Comparison of ENCODE assay signal across 8 mouse cellular contexts in genomic region chr4:119422294-119422964, GRCm38 (mm10). TPM values are rescaled to one million over a fixed set of nuclear protein-coding genes. Genes with fewer than 3 reads are reported as not detected.
A peak's percentile ranks its signal among the peaks of the same experiment; 100 is the strongest.
DNase-seq lines count a peak whose midpoint lies in the region; ATAC-seq and TF ChIP-seq lines count a peak whose summit lies in the region.

Ppcs (minus strand) TSS chr4:119422420.
Zmynd12 (plus strand) TSS chr4:119422814.

- no peak for TF ChIP-seq CTCF in liver, adult 2 months (IDR thresholded peaks at IDR 0.05; ENCODE audit: low read depth, low read length)

- DNase-seq in CD4-positive, CD25-positive, alpha-beta regulatory T cell, adult 2 months (ENCODE audit: low read depth, low spot score) = peak; percentile 92
- DNase-seq in brain, embryonic 18.5 days (ENCODE audit: low read depth, low spot score) = peak; percentile 67
- DNase-seq in liver, adult 2 months (ENCODE audit: extremely low read depth, low read depth, low spot score) = peak; percentile 93
- DNase-seq in spleen, postnatal 36 days (ENCODE audit: low spot score in 2 of 2) = peak; percentile 90 to 92

- TF ChIP-seq POLR2A in liver, adult 2 months (IDR thresholded peaks at IDR 0.05; ENCODE audit: extremely low read depth, insufficient read depth, low read length) = peak; percentile 74

- H3K36me3 ChIP-seq in erythroblast, embryonic 14.5 days (ENCODE audit: control insufficient read depth) = no peaks in the 10 kb centered on the region
- peaks cover 9% of the 10 kb centered on the region for H3K36me3 ChIP-seq in heart, embryonic 12.5 days
- 0 out of 2 replicates have a peak, but pooled peaks cover 7% of the 10 kb centered on the region for H3K36me3 ChIP-seq in kidney, embryonic 16.5 days (ENCODE audit: insufficient read depth, low read length)
- peaks cover 7% of the 10 kb centered on the region; the same call in 1 of the 2 replicates for H3K36me3 ChIP-seq in liver, adult 2 months (ENCODE audit: control insufficient read depth, insufficient read depth, low read length)

- peak within 1 kb of the TSS; percentile 86 for H3K4me2 ChIP-seq in heart, embryonic 12.5 days
- peak within 1 kb of the TSS; percentile 82 for H3K4me2 ChIP-seq in kidney, embryonic 16.5 days (replicated peaks; ENCODE audit: low read depth, low read length)

- under 1% methylated on average over 52 of the region's 52 CpGs for WGBS in heart, embryonic 12.5 days
- under 1% methylated on average over 52 of the region's 52 CpGs for WGBS in kidney, embryonic 16.5 days
- WGBS in liver, adult 2 months = under 1% methylated on average over 52 of the region's 52 CpGs

- H3K9me3 ChIP-seq in erythroblast, embryonic 14.5 days (ENCODE audit: control insufficient read depth, low read length) = no peaks in the 10 kb centered on the region
- no peaks in the 10 kb centered on the region for H3K9me3 ChIP-seq in heart, embryonic 12.5 days (replicated peaks)
- H3K9me3 ChIP-seq in kidney, embryonic 16.5 days (ENCODE audit: low read length) = no peaks in the 10 kb centered on the region

- peak within 1 kb of the TSS; percentile 92 for H3K27ac ChIP-seq in heart, embryonic 12.5 days (ENCODE audit: poor library complexity, severe bottlenecking)
- H3K27ac ChIP-seq in kidney, embryonic 16.5 days (ENCODE audit: low read length) = peak within 1 kb of the TSS; percentile 96
- peak within 1 kb of the TSS; percentile 93 for H3K27ac ChIP-seq in liver, adult 2 months (replicated peaks; ENCODE audit: insufficient read depth, low read depth, low read length)

- H3K4me1 ChIP-seq in erythroblast, embryonic 14.5 days (ENCODE audit: control insufficient read depth) = peaks cover 69% of the 10 kb centered on the region
- H3K4me1 ChIP-seq in heart, embryonic 12.5 days (replicated peaks) = peaks cover 31% of the 10 kb centered on the region
- peaks cover 20% of the 10 kb centered on the region for H3K4me1 ChIP-seq in kidney, embryonic 16.5 days (ENCODE audit: insufficient read depth, low read length)
- H3K4me1 ChIP-seq in liver, adult 2 months (ENCODE audit: control insufficient read depth, insufficient read depth, low read length) = peaks cover 10% of the 10 kb centered on the region

- peak within 1 kb of the TSS; percentile 87 for H3K9ac ChIP-seq in heart, embryonic 12.5 days
- H3K9ac ChIP-seq in kidney, embryonic 16.5 days (replicated peaks; ENCODE audit: low read length) = peak within 1 kb of the TSS; percentile 88
- peak within 1 kb of the TSS; percentile 95 for H3K9ac ChIP-seq in liver, adult 2 months (ENCODE audit: low read depth, low read length)

- H3K79me2 ChIP-seq in liver, adult 2 months (ENCODE audit: control insufficient read depth, insufficient read depth, low read length) = no peaks in the 10 kb centered on the region

- ATAC-seq in heart, embryonic 12.5 days (ENCODE audit: insufficient number of reproducible peaks, low FRiP score) = peak; percentile 96
- peak; percentile 97 for ATAC-seq in kidney, embryonic 16.5 days (ENCODE audit: low FRiP score, low TSS enrichment)
- peak; percentile 79 for ATAC-seq in monocyte, adult 5-6 weeks (replicated peaks; ENCODE audit: insufficient number of reproducible peaks, low FRiP score, low TSS enrichment, poor library complexity, severe bottlenecking)

- H3K4me3 ChIP-seq in erythroblast, embryonic 14.5 days (replicated peaks) = peak within 1 kb of the TSS; percentile 68
- peak within 1 kb of the TSS; percentile 90 for H3K4me3 ChIP-seq in heart, embryonic 12.5 days
- peak within 1 kb of the TSS; percentile 81 for H3K4me3 ChIP-seq in kidney, embryonic 16.5 days (ENCODE audit: low read length)
- peak within 1 kb of the TSS; percentile 94 for H3K4me3 ChIP-seq in liver, adult 2 months (ENCODE audit: insufficient read depth, low read depth, low read length)

- H3K27me3 ChIP-seq in erythroblast, embryonic 14.5 days (ENCODE audit: control insufficient read depth) = no peaks in the 10 kb centered on the region
- H3K27me3 ChIP-seq in heart, embryonic 12.5 days (replicated peaks) = no peaks in the 10 kb centered on the region
- H3K27me3 ChIP-seq in kidney, embryonic 16.5 days (ENCODE audit: insufficient read depth, low read length) = no peaks in the 10 kb centered on the region
- no peaks in the 10 kb centered on the region for H3K27me3 ChIP-seq in liver, adult 2 months (ENCODE audit: control insufficient read depth, insufficient read depth, low read length)

RNA-seq across cellular contexts. Expression of gene Ppcs, which starts in this region (rescaled TPM):
- polyA plus RNA-seq in erythroblast, embryonic 14.5 days (2012) = 0.11 and 0.17 TPM in 2 replicates
- 26.3 and 27.6 TPM in 2 replicates for polyA plus RNA-seq in heart, embryonic 12.5 days (2016; fragmentation: Nextera tagmentation; extraction: Ambion mirVana)
- 49.0 and 52.8 TPM in 2 replicates for polyA plus RNA-seq in kidney, embryonic 16.5 days (2015; fragmentation: Nextera tagmentation; extraction: Ambion mirVana)
- total RNA-seq in liver, adult 2 months (2014; rRNA removed) = 17.8 and 19.9 TPM in 2 replicates
- polyA plus RNA-seq in liver, adult 2 months (2012; rRNA removed) = 26.4 and 26.8 TPM in 2 replicates
- total RNA-seq in monocyte, adult 5-6 weeks (2017) = 6.3 to 20.1 TPM (median 8.1 TPM) in 3 replicates

RNA-seq across cellular contexts. Expression of gene Zmynd12, which starts in this region (rescaled TPM):
- not detected in 2 replicates for polyA plus RNA-seq in erythroblast, embryonic 14.5 days (2012)
- 0.23 TPM in 1 of 2 replicates, not detected in the other for polyA plus RNA-seq in heart, embryonic 12.5 days (2016; fragmentation: Nextera tagmentation; extraction: Ambion mirVana)
- polyA plus RNA-seq in kidney, embryonic 16.5 days (2015; fragmentation: Nextera tagmentation; extraction: Ambion mirVana) = 0.75 and 0.87 TPM in 2 replicates
- total RNA-seq in liver, adult 2 months (2014; rRNA removed) = 0.20 and 0.28 TPM in 2 replicates
- 0.10 and 0.15 TPM in 2 replicates for polyA plus RNA-seq in liver, adult 2 months (2012; rRNA removed)
- total RNA-seq in monocyte, adult 5-6 weeks (2017) = not detected in 3 replicates

Comparison
In these comparisons a context has a peak if more than half of its experiments do, and no peak if none do; other contexts are left out.
1. Peak in every context shown above with its lines: DNase-seq, ATAC-seq, H3K4me3 ChIP-seq and H3K27ac ChIP-seq.
2. RNA of gene Ppcs (polyA plus RNA-seq): 49.0 to 52.8 TPM in kidney, embryonic 16.5 days, 26.4 to 26.8 TPM in liver, adult 2 months and 26.3 to 27.6 TPM in heart, embryonic 12.5 days; 0.11 to 0.17 TPM in erythroblast, embryonic 14.5 days; every median in the first group is over 10 times any median in the second.